Mouse (Mus musculus): ENCODE measurements at regions not wholly inside any gene's neighbourhood (a gene's known extent, or its start where the extent isn't known, plus 50 kb on each side); places are given as distances from the start of the nearest gene placed in this dataset.

GRCm38 (mm10) chr19:28205691-28206090, 194.7 kb upstream of the Rfx3 start:
- DNase-seq (ENCODE audit: low read depth, low spot score), result no peak

- no peak for DNase-seq (ENCODE audit: low read depth, low spot score)
These were observed 192.8 kb upstream of the Rfx3 start for GRCm38 (mm10) chr19:28203719-28204118.

GRCm38 (mm10) chr19:28199385-28199784, 188.4 kb upstream of the Rfx3 start:
- DNase-seq (ENCODE audit: low read depth, low spot score), result no peak

GRCm38 (mm10) chr19:28196881-28197280, 185.9 kb upstream of the Rfx3 start:
- no peak for DNase-seq (ENCODE audit: low read depth, low spot score)

- DNase-seq (ENCODE audit: low read depth, low spot score), result no peak
These were observed 181.3 kb upstream of the Rfx3 start for GRCm38 (mm10) chr19:28192248-28192647.

- no peak for DNase-seq (ENCODE audit: low read depth, low spot score)
These were observed 180.6 kb upstream of the Rfx3 start for GRCm38 (mm10) chr19:28191428-28192116.

GRCm38 (mm10) chr19:28190250-28190649, 179.3 kb upstream of the Rfx3 start:
- DNase-seq (ENCODE audit: low read depth, low spot score), result no peak

- DNase-seq (ENCODE audit: low read depth, low spot score), result no peak
These were observed 177.4 kb upstream of the Rfx3 start for GRCm38 (mm10) chr19:28188363-28188762.

- no peak for DNase-seq (ENCODE audit: low read depth, low spot score)
These were observed 171.6 kb upstream of the Rfx3 start for GRCm38 (mm10) chr19:28182411-28183182.

GRCm38 (mm10) chr19:28181171-28181570, 170.2 kb upstream of the Rfx3 start:
- DNase-seq (ENCODE audit: low read depth, low spot score), result no peak

- no peak for DNase-seq (ENCODE audit: low read depth, low spot score)
These were observed 167.1 kb upstream of the Rfx3 start for GRCm38 (mm10) chr19:28178114-28178513.

GRCm38 (mm10) chr19:28176821-28177220, 165.9 kb upstream of the Rfx3 start:
- DNase-seq (ENCODE audit: low read depth, low spot score), result no peak

- DNase-seq (ENCODE audit: low read depth, low spot score), result no peak
These were observed 161.0 kb upstream of the Rfx3 start for GRCm38 (mm10) chr19:28171836-28172534.

GRCm38 (mm10) chr19:28167451-28168165, 156.6 kb upstream of the Rfx3 start:
- no peak for DNase-seq (ENCODE audit: low read depth, low spot score)

GRCm38 (mm10) chr19:28166626-28167025, 155.7 kb upstream of the Rfx3 start:
- DNase-seq (ENCODE audit: low read depth, low spot score), result no peak

GRCm38 (mm10) chr19:28165901-28166361, 155.0 kb upstream of the Rfx3 start:
- DNase-seq (ENCODE audit: low read depth, low spot score), result peak; percentile 7

GRCm38 (mm10) chr19:28163195-28163594, 152.2 kb upstream of the Rfx3 start:
- no peak for DNase-seq (ENCODE audit: low read depth, low spot score)

GRCm38 (mm10) chr19:28160582-28160981, 149.6 kb upstream of the Rfx3 start:
- no peak for DNase-seq (ENCODE audit: low read depth, low spot score)

- DNase-seq (ENCODE audit: low read depth, low spot score), result no peak
These were observed 146.2 kb upstream of the Rfx3 start for GRCm38 (mm10) chr19:28157196-28157595.

GRCm38 (mm10) chr19:28137581-28137980, 126.6 kb upstream of the Rfx3 start:
- DNase-seq (ENCODE audit: low read depth, low spot score), result no peak

- no peak for DNase-seq (ENCODE audit: low read depth, low spot score)
These were observed 123.8 kb upstream of the Rfx3 start for GRCm38 (mm10) chr19:28134806-28135205.
